Mouse (Mus musculus): ENCODE data around the gene Chrm1.

GRCm38 (mm10) chr19:8713997-8714652, 50.5 kb downstream of the Chrm1 start:
- TF ChIP-seq POLR2A (IDR thresholded peaks at IDR 0.05; ENCODE audit: low read depth, low read length), result no peak
- no peak for TF ChIP-seq CTCF (IDR thresholded peaks at IDR 0.05; ENCODE audit: extremely low read depth, insufficient read length, insufficient replicate concordance, low read depth, low read length)
